Mouse (Mus musculus): Measurements from ENCODE around the gene Abhd14b.

- TF ChIP-seq POLR2A (IDR thresholded peaks at IDR 0.05; ENCODE audit: low read depth, low read length) (no peak), CTCF (IDR thresholded peaks at IDR 0.05; ENCODE audit: extremely low read depth, insufficient read depth, insufficient read length, insufficient replicate concordance) (no peak)
Measured at GRCm38 (mm10) chr9:106450661-106451060, 3.4 kb downstream of the Abhd14b start.
